Mouse (Mus musculus): ENCODE measurements around the gene Plxnd1. TPM values are rescaled to one million over a fixed set of nuclear protein-coding genes. Genes with fewer than 3 reads are reported as not detected.

Gene Plxnd1
- polyA plus RNA-seq, 1 experiment: 6.1 TPM

DNA sequence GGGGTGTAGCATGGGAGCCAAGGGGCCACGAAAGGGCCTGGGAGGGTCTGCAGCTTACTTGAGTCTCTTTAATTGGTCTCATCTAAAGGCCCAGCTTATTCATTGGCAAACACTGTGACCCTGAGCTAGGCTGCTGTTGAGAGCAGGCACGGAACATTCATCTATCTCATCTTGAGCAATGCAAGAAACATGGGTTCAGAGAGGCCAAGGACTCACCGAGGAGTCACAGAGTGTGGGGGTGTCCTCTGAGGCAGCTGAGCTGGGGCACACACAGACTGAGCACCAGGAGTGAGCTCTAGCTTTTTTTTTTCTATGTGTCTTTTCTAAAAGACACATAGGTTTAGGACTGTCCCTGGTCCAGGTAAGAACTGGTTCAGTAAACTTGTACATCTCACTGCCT lies 62.4 kb downstream of the Plxnd1 start:
- TF ChIP-seq POLR2A (IDR thresholded peaks at IDR 0.05; ENCODE audit: control insufficient read depth, low read depth, low read length): no peak
- TF ChIP-seq CTCF (IDR thresholded peaks at IDR 0.05; ENCODE audit: control insufficient read depth, insufficient read depth, insufficient replicate concordance, low read depth, low read length): no peak
- no peaks in the 10 kb centered on the region; the same call in 1 of the 2 replicates for H3K4me1 ChIP-seq (ENCODE audit: control insufficient read depth, insufficient read depth, low read length)
- H3K27ac ChIP-seq (ENCODE audit: control insufficient read depth, insufficient read depth, low read depth, low read length): no peak overlapping the region

DNA sequence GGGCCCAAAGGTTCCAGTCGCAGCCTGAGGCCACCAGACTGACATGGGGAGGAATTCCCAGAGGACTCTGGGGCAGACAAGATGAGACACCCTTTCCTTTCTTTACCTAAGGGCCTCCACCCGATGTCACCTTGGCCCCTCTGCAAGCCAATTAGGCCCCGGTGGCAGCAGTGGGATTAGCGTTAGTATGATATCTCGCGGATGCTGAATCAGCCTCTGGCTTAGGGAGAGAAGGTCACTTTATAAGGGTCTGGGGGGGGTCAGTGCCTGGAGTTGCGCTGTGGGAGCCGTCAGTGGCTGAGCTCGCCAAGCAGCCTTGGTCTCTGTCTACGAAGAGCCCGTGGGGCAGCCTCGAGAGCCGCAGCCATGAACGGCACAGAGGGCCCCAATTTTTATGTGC lies 63.2 kb downstream of the Plxnd1 start, which contains the start of gene Rho:
TSS of gene Rho (plus strand) at position 110 of the 400 bp plus-strand sequence.
- no peaks in the 10 kb centered on the region; the same call in 1 of the 2 replicates for H3K4me1 ChIP-seq (ENCODE audit: control insufficient read depth, insufficient read depth, low read length)
- no peak within 1 kb of the TSS; the same call in 1 of the 2 replicates for H3K27ac ChIP-seq (ENCODE audit: control insufficient read depth, insufficient read depth, low read depth, low read length)
- no peak for TF ChIP-seq POLR2A (IDR thresholded peaks at IDR 0.05; ENCODE audit: control insufficient read depth, low read depth, low read length)
- no peak for TF ChIP-seq CTCF (IDR thresholded peaks at IDR 0.05; ENCODE audit: control insufficient read depth, insufficient read depth, insufficient replicate concordance, low read depth, low read length)
- H3K36me3 ChIP-seq (ENCODE audit: control insufficient read depth, insufficient read depth, low read length): no peaks in the 10 kb centered on the region
- no peaks in the 10 kb centered on the region for H3K27me3 ChIP-seq (ENCODE audit: control insufficient read depth, insufficient read depth, low read length)
- H3K4me3 ChIP-seq (ENCODE audit: control insufficient read depth, low read depth, low read length): no peak within 1 kb of the TSS

More for the DNA sequence above, 62.4 kb downstream of the Plxnd1 start:
- Histone ChIP-seq H3K27me3 (ENCODE audit: control insufficient read depth, insufficient read depth, low read length) (no peaks in the 10 kb centered on the region), H3K4me3 (ENCODE audit: control insufficient read depth, low read depth, low read length) (no peak overlapping the region), H3K36me3 (ENCODE audit: control insufficient read depth, insufficient read depth, low read length) (no peaks in the 10 kb centered on the region)

DNA sequence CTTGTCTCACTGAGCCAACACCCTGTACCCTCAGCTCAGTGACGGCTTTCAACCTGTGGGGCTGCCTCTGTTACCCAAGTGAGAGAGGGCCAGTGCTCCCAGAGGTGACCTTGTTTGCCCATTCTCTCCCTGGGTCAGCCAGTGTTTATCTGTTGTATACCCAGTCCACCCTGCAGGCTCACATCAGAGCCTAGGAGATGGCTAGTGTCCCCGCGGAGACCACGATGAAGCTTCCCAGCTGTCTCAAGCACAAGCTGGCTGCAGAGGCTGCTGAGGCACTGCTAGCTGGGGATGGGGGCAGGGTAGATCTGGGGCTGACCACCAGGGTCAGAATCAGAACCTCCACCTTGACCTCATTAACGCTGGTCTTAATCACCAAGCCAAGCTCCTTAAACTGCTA lies 64.8 kb downstream of the Plxnd1 start:
- Histone ChIP-seq H3K4me3 (ENCODE audit: control insufficient read depth, low read depth, low read length) (no peak overlapping the region), H3K27me3 (ENCODE audit: control insufficient read depth, insufficient read depth, low read length) (no peaks in the 10 kb centered on the region), H3K36me3 (ENCODE audit: control insufficient read depth, insufficient read depth, low read length) (no peaks in the 10 kb centered on the region; the same call in none of the 2 replicates), H3K4me1 (ENCODE audit: control insufficient read depth, insufficient read depth, low read length) (no peaks in the 10 kb centered on the region; the same call in 1 of the 2 replicates), H3K27ac (ENCODE audit: control insufficient read depth, insufficient read depth, low read depth, low read length) (no peak overlapping the region)
- TF ChIP-seq CTCF (IDR thresholded peaks at IDR 0.05; ENCODE audit: control insufficient read depth, insufficient read depth, insufficient replicate concordance, low read depth, low read length) (no peak), POLR2A (IDR thresholded peaks at IDR 0.05; ENCODE audit: control insufficient read depth, low read depth, low read length) (no peak)

DNA sequence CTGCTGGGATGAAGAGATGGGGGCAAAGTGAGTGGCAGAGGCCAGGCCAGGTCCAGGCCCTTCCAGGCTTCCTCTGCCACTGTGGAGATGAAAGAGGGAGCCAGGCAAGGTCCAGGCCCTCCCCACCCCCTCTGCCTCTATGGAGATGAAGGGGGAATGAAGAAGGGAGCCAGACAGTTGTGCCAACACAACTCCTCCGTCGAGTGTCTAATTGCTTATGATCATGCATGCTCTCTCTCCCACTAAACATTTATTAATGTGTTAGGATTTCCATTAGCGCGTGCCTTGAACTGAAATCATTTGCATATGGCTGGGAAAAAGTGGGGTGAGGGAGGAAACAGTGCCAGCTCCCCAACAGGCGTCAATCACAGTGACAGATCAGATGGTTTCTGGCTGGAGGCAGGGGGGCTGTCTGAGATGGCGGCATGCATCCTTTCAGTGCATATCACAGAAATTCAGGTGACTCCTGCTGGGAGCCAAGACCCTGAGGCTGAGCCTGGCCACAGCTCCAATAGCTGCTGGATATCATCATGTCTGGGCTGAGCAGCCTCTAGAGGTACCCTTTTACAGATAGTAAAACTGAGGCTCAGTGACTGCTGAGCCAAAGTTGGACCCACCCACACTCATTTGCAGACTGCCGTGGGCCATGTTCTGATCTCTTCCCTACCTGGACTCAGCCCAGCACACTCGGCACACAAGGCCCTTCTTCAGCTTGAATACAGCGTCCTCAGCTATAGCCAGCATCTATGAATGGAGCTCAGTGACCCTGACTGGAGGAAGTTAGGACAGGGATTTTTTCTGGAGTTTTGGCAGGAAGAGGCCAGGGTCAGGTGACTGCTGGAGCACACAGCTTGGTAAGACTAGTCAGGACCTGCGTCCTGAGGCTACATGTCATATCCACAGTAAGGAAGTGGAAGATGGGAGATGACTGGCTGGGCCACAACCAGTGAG lies 67.2 kb downstream of the Plxnd1 start:
- Histone ChIP-seq H3K27ac (ENCODE audit: control insufficient read depth, insufficient read depth, low read depth, low read length) (no peak overlapping the region), H3K4me3 (ENCODE audit: control insufficient read depth, low read depth, low read length) (no peak overlapping the region), H3K4me1 (ENCODE audit: control insufficient read depth, insufficient read depth, low read length) (no peaks in the 10 kb centered on the region; the same call in 1 of the 2 replicates), H3K27me3 (ENCODE audit: control insufficient read depth, insufficient read depth, low read length) (no peaks in the 10 kb centered on the region), H3K36me3 (ENCODE audit: control insufficient read depth, insufficient read depth, low read length) (no peaks in the 10 kb centered on the region; the same call in none of the 2 replicates)
- TF ChIP-seq POLR2A (IDR thresholded peaks at IDR 0.05; ENCODE audit: control insufficient read depth, low read depth, low read length): no peak
- TF ChIP-seq CTCF (IDR thresholded peaks at IDR 0.05; ENCODE audit: control insufficient read depth, insufficient read depth, insufficient replicate concordance, low read depth, low read length): no peak

DNA sequence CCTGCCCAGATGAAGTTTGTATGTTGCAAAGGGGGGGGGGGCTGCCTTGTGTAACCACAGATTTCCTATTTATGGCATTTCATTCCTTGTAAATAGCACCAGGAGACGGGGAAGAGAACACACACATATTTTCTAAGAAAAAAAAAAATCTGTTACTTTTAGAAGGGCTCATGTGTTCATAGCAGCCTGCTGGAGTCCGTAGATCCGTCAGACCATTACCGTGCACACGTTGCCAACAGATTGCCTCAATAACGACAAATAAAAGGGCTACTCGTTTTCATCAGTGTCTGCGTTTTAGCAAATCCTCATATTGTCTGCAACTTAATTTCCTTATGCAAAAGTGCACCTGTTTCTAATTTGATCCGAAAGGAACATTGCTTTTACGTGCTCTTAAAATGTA lies 68.4 kb downstream of the Plxnd1 start:
- Histone ChIP-seq H3K4me1 (ENCODE audit: control insufficient read depth, insufficient read depth, low read length) (no peaks in the 10 kb centered on the region; the same call in 1 of the 2 replicates), H3K4me3 (ENCODE audit: control insufficient read depth, low read depth, low read length) (no peak overlapping the region), H3K27me3 (ENCODE audit: control insufficient read depth, insufficient read depth, low read length) (no peaks in the 10 kb centered on the region), H3K27ac (ENCODE audit: control insufficient read depth, insufficient read depth, low read depth, low read length) (no peak overlapping the region), H3K36me3 (ENCODE audit: control insufficient read depth, insufficient read depth, low read length) (no peaks in the 10 kb centered on the region; the same call in none of the 2 replicates)
- TF ChIP-seq POLR2A (IDR thresholded peaks at IDR 0.05; ENCODE audit: control insufficient read depth, low read depth, low read length) (no peak), CTCF (IDR thresholded peaks at IDR 0.05; ENCODE audit: control insufficient read depth, insufficient read depth, insufficient replicate concordance, low read depth, low read length) (no peak)

DNA sequence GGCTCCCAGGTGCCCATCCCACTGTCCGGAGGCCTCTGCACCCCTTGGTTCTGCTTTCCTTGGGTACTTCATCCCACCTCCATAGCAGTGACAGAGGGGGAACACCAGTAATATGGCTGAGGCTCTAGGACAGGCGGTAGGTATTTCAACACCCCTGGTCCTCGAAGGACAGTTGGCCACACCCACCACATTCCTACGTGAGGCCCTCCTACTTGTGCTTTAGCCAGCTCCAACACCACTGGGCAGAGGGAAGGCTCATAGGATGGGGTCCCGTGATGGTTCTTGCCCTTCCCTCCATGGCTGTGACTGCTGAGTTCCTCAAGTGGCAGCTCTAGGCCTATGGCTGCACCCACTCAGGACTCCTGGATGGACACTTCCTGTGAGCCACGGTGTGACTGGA lies 70.0 kb downstream of the Plxnd1 start:
- no peak overlapping the region for H3K27ac ChIP-seq (ENCODE audit: control insufficient read depth, insufficient read depth, low read depth, low read length)
- no peaks in the 10 kb centered on the region; the same call in none of the 2 replicates for H3K36me3 ChIP-seq (ENCODE audit: control insufficient read depth, insufficient read depth, low read length)
- H3K27me3 ChIP-seq (ENCODE audit: control insufficient read depth, insufficient read depth, low read length): no peaks in the 10 kb centered on the region
- peaks cover 3% of the 10 kb centered on the region; the same call in 1 of the 2 replicates for H3K4me1 ChIP-seq (ENCODE audit: control insufficient read depth, insufficient read depth, low read length)
- H3K4me3 ChIP-seq (ENCODE audit: control insufficient read depth, low read depth, low read length): no peak overlapping the region
- TF ChIP-seq CTCF (IDR thresholded peaks at IDR 0.05; ENCODE audit: control insufficient read depth, insufficient read depth, insufficient replicate concordance, low read depth, low read length): no peak
- TF ChIP-seq POLR2A (IDR thresholded peaks at IDR 0.05; ENCODE audit: control insufficient read depth, low read depth, low read length): no peak

DNA sequence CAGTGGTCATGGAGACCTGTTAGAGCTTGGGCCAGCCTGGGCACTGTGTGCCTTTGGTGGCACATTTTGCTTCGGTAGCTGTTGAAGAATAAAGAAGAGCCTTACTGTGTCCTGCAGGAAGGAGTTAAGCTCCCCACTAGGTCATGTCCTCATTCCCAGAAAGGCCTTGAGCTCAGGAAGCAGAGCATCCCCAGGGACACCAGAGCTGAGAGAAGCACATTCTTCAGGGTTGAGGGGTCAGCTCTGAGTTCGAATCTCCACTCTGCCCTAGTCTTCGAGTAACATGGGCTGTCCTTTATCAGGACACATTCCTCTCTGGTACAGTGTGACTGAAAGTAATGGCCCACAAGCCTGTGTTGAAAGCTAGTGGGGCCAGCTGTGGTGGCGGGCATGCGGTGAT lies 74.9 kb downstream of the Plxnd1 start:
- Histone ChIP-seq H3K27ac (ENCODE audit: control insufficient read depth, insufficient read depth, low read depth, low read length) (peak overlapping the region; percentile 26; the same call in 1 of the 2 replicates), H3K4me1 (ENCODE audit: control insufficient read depth, insufficient read depth, low read length) (peaks cover 5% of the 10 kb centered on the region), H3K27me3 (ENCODE audit: control insufficient read depth, insufficient read depth, low read length) (no peaks in the 10 kb centered on the region), H3K4me3 (ENCODE audit: control insufficient read depth, low read depth, low read length) (no peak overlapping the region), H3K36me3 (ENCODE audit: control insufficient read depth, insufficient read depth, low read length) (peaks cover 1% of the 10 kb centered on the region; the same call in 1 of the 2 replicates)
- TF ChIP-seq CTCF (IDR thresholded peaks at IDR 0.05; ENCODE audit: control insufficient read depth, insufficient read depth, insufficient replicate concordance, low read depth, low read length) (no peak), POLR2A (IDR thresholded peaks at IDR 0.05; ENCODE audit: control insufficient read depth, low read depth, low read length) (no peak)

Measured in testis, adult 2 months (tissue).